ENCODE assay signal across 7 mouse cellular contexts in genomic region chr4:41756440-41756839, GRCm38 (mm10). TPM values are rescaled to one million over a fixed set of nuclear protein-coding genes. Genes with fewer than 3 reads are reported as not detected.
DNase-seq lines count a peak whose midpoint lies in the region; ATAC-seq and TF ChIP-seq lines count a peak whose summit lies in the region.

No protein-coding gene starts in this region.

- H3K9ac ChIP-seq in lung, embryonic 15.5 days = peak overlapping the region; percentile 60
- no peak overlapping the region; the same call in 1 of the 2 replicates for H3K9ac ChIP-seq in forebrain, embryonic 11.5 days (ENCODE audit: low read length)
- H3K9ac ChIP-seq in intestine, postnatal 0 days (ENCODE audit: low read depth, low read length) = peak overlapping the region; percentile 82

- ATAC-seq in lung, embryonic 15.5 days (ENCODE audit: borderline replicate concordance, extremely low read depth, low FRiP score, low TSS enrichment) = no peak
- no peak for ATAC-seq in forebrain, embryonic 11.5 days (replicated peaks; ENCODE audit: low FRiP score)
- no peak for ATAC-seq in intestine, postnatal 0 days
- ATAC-seq in granulocyte monocyte progenitor cell, adult 5-6 weeks (replicated peaks; ENCODE audit: poor library complexity, severe bottlenecking) = no peak

- no peak for TF ChIP-seq CTCF in intestine, postnatal 0 days (IDR thresholded peaks at IDR 0.05; ENCODE audit: low read depth)
- no peak for TF ChIP-seq CTCF in olfactory bulb, adult 2 months (IDR thresholded peaks at IDR 0.05; ENCODE audit: insufficient read depth, low read depth, low read length)

- no peaks in the 10 kb centered on the region for H3K9me3 ChIP-seq in lung, embryonic 15.5 days
- no peaks in the 10 kb centered on the region for H3K9me3 ChIP-seq in forebrain, embryonic 11.5 days (ENCODE audit: control insufficient read depth, low read length)
- no peaks in the 10 kb centered on the region for H3K9me3 ChIP-seq in intestine, postnatal 0 days (ENCODE audit: control insufficient read depth)

- no peak for TF ChIP-seq POLR2A in olfactory bulb, adult 2 months (IDR thresholded peaks at IDR 0.05; ENCODE audit: insufficient read depth, low read depth, low read length)

- H3K4me3 ChIP-seq in lung, embryonic 15.5 days = peak overlapping the region; percentile 56
- H3K4me3 ChIP-seq in forebrain, embryonic 11.5 days (ENCODE audit: low read depth, low read length) = peak overlapping the region; percentile 64
- H3K4me3 ChIP-seq in intestine, postnatal 0 days (ENCODE audit: low read depth, low read length) = peak overlapping the region; percentile 72
- H3K4me3 ChIP-seq in olfactory bulb, adult 2 months (ENCODE audit: insufficient read depth, low read depth, low read length) = peak overlapping the region; percentile 72

- H3K36me3 ChIP-seq in lung, embryonic 15.5 days = 0 out of 2 replicates have a peak, but pooled peaks cover 6% of the 10 kb centered on the region
- H3K36me3 ChIP-seq in forebrain, embryonic 11.5 days (ENCODE audit: control insufficient read depth, insufficient read depth, low read length) = no peaks in the 10 kb centered on the region
- peaks cover 9% of the 10 kb centered on the region for H3K36me3 ChIP-seq in intestine, postnatal 0 days (ENCODE audit: control insufficient read depth, insufficient read depth)

- peak overlapping the region; percentile 82 for H3K4me2 ChIP-seq in lung, embryonic 15.5 days
- H3K4me2 ChIP-seq in forebrain, embryonic 11.5 days (ENCODE audit: low read depth, low read length, severe bottlenecking) = peak overlapping the region; percentile 95; the same call in 1 of the 2 replicates
- peak overlapping the region; percentile 88 for H3K4me2 ChIP-seq in intestine, postnatal 0 days (replicated peaks; ENCODE audit: low read depth)

- 72% methylated on average over 8 of the region's 8 CpGs for WGBS in lung, embryonic 15.5 days
- 78% methylated on average over 8 of the region's 8 CpGs for WGBS in forebrain, embryonic 11.5 days
- 64% methylated on average over 8 of the region's 8 CpGs for WGBS in intestine, postnatal 0 days
- WGBS in olfactory bulb, adult 2 months = 75% methylated on average over 8 of the region's 8 CpGs

- no peak for DNase-seq in lung, postnatal 4 days
- peak; percentile 52 for DNase-seq in forebrain, embryonic 11.5 days (ENCODE audit: low spot score)
- DNase-seq in right cerebral cortex, postnatal 10 days (ENCODE audit: low spot score in 2 of 2) = no peak

- H3K27me3 ChIP-seq in lung, embryonic 15.5 days = no peaks in the 10 kb centered on the region
- no peaks in the 10 kb centered on the region for H3K27me3 ChIP-seq in forebrain, embryonic 11.5 days (ENCODE audit: control insufficient read depth, insufficient read depth, low read length)
- H3K27me3 ChIP-seq in intestine, postnatal 0 days (replicated peaks; ENCODE audit: control insufficient read depth, insufficient read depth, low read length) = no peaks in the 10 kb centered on the region

- H3K4me1 ChIP-seq in lung, embryonic 15.5 days = peaks cover 36% of the 10 kb centered on the region
- peaks cover 8% of the 10 kb centered on the region for H3K4me1 ChIP-seq in forebrain, embryonic 11.5 days (replicated peaks; ENCODE audit: control insufficient read depth, insufficient read depth, low read length)
- H3K4me1 ChIP-seq in intestine, postnatal 0 days (replicated peaks; ENCODE audit: control insufficient read depth, insufficient read depth, low read length) = 0 out of 2 replicates have a peak, but pooled peaks cover 3% of the 10 kb centered on the region
- H3K4me1 ChIP-seq in olfactory bulb, adult 2 months (ENCODE audit: control insufficient read depth, insufficient read depth, low read length) = peaks cover 23% of the 10 kb centered on the region

- H3K27ac ChIP-seq in lung, embryonic 15.5 days = no peak overlapping the region
- H3K27ac ChIP-seq in forebrain, embryonic 11.5 days (ENCODE audit: low read depth, low read length) = no peak overlapping the region
- no peak overlapping the region for H3K27ac ChIP-seq in intestine, postnatal 0 days (ENCODE audit: low read depth, low read length)
- H3K27ac ChIP-seq in olfactory bulb, adult 2 months (ENCODE audit: insufficient read depth, low read depth, low read length) = no peak overlapping the region; the same call in 1 of the 2 replicates

RNA-seq across cellular contexts. Expression of gene Sigmar1, which starts 0.5 kb away (rescaled TPM):
- 75.5 and 80.2 TPM in 2 replicates for polyA plus RNA-seq in lung, embryonic 15.5 days (2015; fragmentation: Nextera tagmentation; extraction: Ambion mirVana)
- polyA plus RNA-seq in forebrain, embryonic 11.5 days (2014; fragmentation: Nextera tagmentation; extraction: Ambion mirVana) = 75.9 and 84.1 TPM in 2 replicates
- 46.4 and 50.6 TPM in 2 replicates for polyA plus RNA-seq in intestine, postnatal 0 days (2015; fragmentation: Nextera tagmentation; extraction: Ambion mirVana)
- polyA plus RNA-seq in olfactory bulb, adult 2 months (2012; ENCODE audit: insufficient read depth, insufficient read length, low replicate concordance, missing spikeins) = not detected in 2 replicates
- 46.7 and 68.6 TPM in 2 replicates for total RNA-seq in granulocyte monocyte progenitor cell, adult 5-6 weeks (2014; fragmentation: Nextera tagmentation)
- 32.9 and 59.9 TPM in 2 replicates for total RNA-seq in granulocyte monocyte progenitor cell, adult 5-6 weeks (2017)

RNA-seq across cellular contexts. Expression of gene Galt, which starts 1.4 kb away (rescaled TPM):
- 29.2 and 30.8 TPM in 2 replicates for polyA plus RNA-seq in lung, embryonic 15.5 days (2015; fragmentation: Nextera tagmentation; extraction: Ambion mirVana)
- polyA plus RNA-seq in forebrain, embryonic 11.5 days (2014; fragmentation: Nextera tagmentation; extraction: Ambion mirVana) = 18.4 and 21.4 TPM in 2 replicates
- 90.5 and 105 TPM in 2 replicates for polyA plus RNA-seq in intestine, postnatal 0 days (2015; fragmentation: Nextera tagmentation; extraction: Ambion mirVana)
- polyA plus RNA-seq in olfactory bulb, adult 2 months (2012; ENCODE audit: insufficient read depth, insufficient read length, low replicate concordance, missing spikeins) = not detected in 2 replicates
- total RNA-seq in granulocyte monocyte progenitor cell, adult 5-6 weeks (2014; fragmentation: Nextera tagmentation) = 26.7 and 27.2 TPM in 2 replicates
- 33.0 and 39.2 TPM in 2 replicates for total RNA-seq in granulocyte monocyte progenitor cell, adult 5-6 weeks (2017)

RNA-seq across cellular contexts. Expression of gene Ccl27a, which starts 17.6 kb away (rescaled TPM):
- polyA plus RNA-seq in lung, embryonic 15.5 days (2015; fragmentation: Nextera tagmentation; extraction: Ambion mirVana) = 28.8 and 30.5 TPM in 2 replicates
- polyA plus RNA-seq in forebrain, embryonic 11.5 days (2014; fragmentation: Nextera tagmentation; extraction: Ambion mirVana) = 67.6 and 74.3 TPM in 2 replicates
- polyA plus RNA-seq in intestine, postnatal 0 days (2015; fragmentation: Nextera tagmentation; extraction: Ambion mirVana) = 21.5 and 21.9 TPM in 2 replicates
- polyA plus RNA-seq in olfactory bulb, adult 2 months (2012; ENCODE audit: insufficient read depth, insufficient read length, low replicate concordance, missing spikeins) = not detected in 2 replicates
- 25.1 and 25.6 TPM in 2 replicates for total RNA-seq in granulocyte monocyte progenitor cell, adult 5-6 weeks (2014; fragmentation: Nextera tagmentation)
- 5.4 and 10.3 TPM in 2 replicates for total RNA-seq in granulocyte monocyte progenitor cell, adult 5-6 weeks (2017)

RNA-seq across cellular contexts. Expression of gene Arid3c, which starts 25.5 kb away (rescaled TPM):
- not detected in 2 replicates for polyA plus RNA-seq in lung, embryonic 15.5 days (2015; fragmentation: Nextera tagmentation; extraction: Ambion mirVana)
- polyA plus RNA-seq in forebrain, embryonic 11.5 days (2014; fragmentation: Nextera tagmentation; extraction: Ambion mirVana) = 0.59 and 0.80 TPM in 2 replicates
- not detected in 2 replicates for polyA plus RNA-seq in intestine, postnatal 0 days (2015; fragmentation: Nextera tagmentation; extraction: Ambion mirVana)
- polyA plus RNA-seq in olfactory bulb, adult 2 months (2012; ENCODE audit: insufficient read depth, insufficient read length, low replicate concordance, missing spikeins) = not detected in 2 replicates
- total RNA-seq in granulocyte monocyte progenitor cell, adult 5-6 weeks (2014; fragmentation: Nextera tagmentation) = not detected in 2 replicates
- total RNA-seq in granulocyte monocyte progenitor cell, adult 5-6 weeks (2017) = not detected in 2 replicates

RNA-seq across cellular contexts. Expression of gene Dctn3, which starts 33.5 kb away (rescaled TPM):
- 133 and 136 TPM in 2 replicates for polyA plus RNA-seq in lung, embryonic 15.5 days (2015; fragmentation: Nextera tagmentation; extraction: Ambion mirVana)
- 135 and 142 TPM in 2 replicates for polyA plus RNA-seq in forebrain, embryonic 11.5 days (2014; fragmentation: Nextera tagmentation; extraction: Ambion mirVana)
- 127 and 144 TPM in 2 replicates for polyA plus RNA-seq in intestine, postnatal 0 days (2015; fragmentation: Nextera tagmentation; extraction: Ambion mirVana)
- polyA plus RNA-seq in olfactory bulb, adult 2 months (2012; ENCODE audit: insufficient read depth, insufficient read length, low replicate concordance, missing spikeins) = not detected in 2 replicates
- total RNA-seq in granulocyte monocyte progenitor cell, adult 5-6 weeks (2014; fragmentation: Nextera tagmentation) = 56.6 and 61.4 TPM in 2 replicates
- total RNA-seq in granulocyte monocyte progenitor cell, adult 5-6 weeks (2017) = 45.6 and 72.8 TPM in 2 replicates

Comparison
In these comparisons a context has a peak if more than half of its experiments do, and no peak if none do; other contexts are left out.
1. RNA of gene Ccl27a, which starts 17.6 kb away (polyA plus RNA-seq): 67.6 to 74.3 TPM in forebrain, embryonic 11.5 days, 28.8 to 30.5 TPM in lung, embryonic 15.5 days and 21.5 to 21.9 TPM in intestine, postnatal 0 days; not detected in olfactory bulb, adult 2 months; every median in the first group is over 10 times any median in the second.
2. Peak in every context shown above with its lines, with median percentiles within 50 percentile points of each other: H3K4me2 ChIP-seq and H3K4me3 ChIP-seq.